8 mouse cellular contexts compared by ENCODE assay signal in genomic region chr2:126151855-126152571, GRCm38 (mm10). TPM values are rescaled to one million over a fixed set of nuclear protein-coding genes. Genes with fewer than 3 reads are reported as not detected.
DNase-seq lines count a peak whose midpoint lies in the region; ATAC-seq and TF ChIP-seq lines count a peak whose summit lies in the region.

TSS of gene Fam227b (minus strand) at chr2:126152004.
TSS of gene Dtwd1 (plus strand) at chr2:126152141.

- peak within 1 kb of the TSS; percentile 89 for H3K9ac ChIP-seq in hindbrain, embryonic 13.5 days

- peak within 1 kb of the TSS; percentile 92 for H3K27ac ChIP-seq in hindbrain, embryonic 13.5 days

- H3K36me3 ChIP-seq in hindbrain, embryonic 13.5 days, result peaks cover 7% of the 10 kb centered on the region; the same call in 1 of the 2 replicates

- no peaks in the 10 kb centered on the region for H3K27me3 ChIP-seq in Patski
- no peaks in the 10 kb centered on the region for H3K27me3 ChIP-seq in hindbrain, embryonic 13.5 days

- H3K9me3 ChIP-seq in hindbrain, embryonic 13.5 days, result no peaks in the 10 kb centered on the region

- peak; percentile 96 for ATAC-seq in Patski
- peak; percentile 99 for ATAC-seq in hindbrain, embryonic 13.5 days (ENCODE audit: low FRiP score)

- TF ChIP-seq CTCF in Patski (IDR thresholded peaks at IDR 0.05), result no peak

- H3K4me2 ChIP-seq in hindbrain, embryonic 13.5 days, result peak within 1 kb of the TSS; percentile 62

- POLR2A ChIA-PET in Patski (lab: Charles Lee), result interaction anchor here (0.9 kb wide), 1 partner anchor 11 kb away, joined by 4 read pairs; no protein-coding TSS in a partner anchor

- in situ Hi-C loops in Patski (cut with MboI; ENCODE audit: low pct_unique_long_range_greater_than_20kb), result loop anchor here (10.0 kb wide), 1 partner anchor 153 kb away; no protein-coding TSS in a partner anchor

- H3K4me1 ChIP-seq in hindbrain, embryonic 13.5 days (replicated peaks), result 0 out of 2 replicates have a peak, but pooled peaks cover 7% of the 10 kb centered on the region

- under 1% methylated on average over 57 of the region's 57 CpGs for whole genome bisulfite sequencing in hindbrain, embryonic 13.5 days

- peak within 1 kb of the TSS; percentile 79 for H3K4me3 ChIP-seq in hindbrain, embryonic 13.5 days

- peak; percentile 89 for DNase-seq in Patski (ENCODE audit: low read depth, low spot score)
- peak; percentile 98 for DNase-seq in cerebellum, postnatal 14 days
- peak; percentile 96 to 97 for DNase-seq in frontal cortex, postnatal 14 days (ENCODE audit: low spot score in 2 of 2)
- DNase-seq in layer of hippocampus, postnatal 25 days (ENCODE audit: extremely low spot score in 1 of 2, low spot score in 1 of 2), result peak; percentile 96 to 99
- DNase-seq in lung, postnatal 25 days (ENCODE audit: low spot score), result peak; percentile 99
- peak; percentile 97 for DNase-seq in retina, embryonic 14.5 days (ENCODE audit: low spot score)
- peak; percentile 99 for DNase-seq in thymus, postnatal 4 days

- CTCF ChIA-PET in Patski (lab: Charles Lee), result no interaction called here

RNA-seq across cellular contexts. Expression of gene Fam227b, which starts in this region (rescaled TPM):
- polyA plus RNA-seq in Patski (2021), result not detected
- not detected in 2 replicates for polyA plus RNA-seq in hindbrain, embryonic 13.5 days (2015; fragmentation: Nextera tagmentation; extraction: Ambion mirVana)
- total RNA-seq in layer of hippocampus, postnatal 25 days (2021), result under 1 TPM in 1 of 2 experiments, not detected in 1; 0.15 TPM

RNA-seq across cellular contexts. Expression of gene Dtwd1, which starts in this region (rescaled TPM):
- 21.4 TPM for polyA plus RNA-seq in Patski (2021)
- polyA plus RNA-seq in hindbrain, embryonic 13.5 days (2015; fragmentation: Nextera tagmentation; extraction: Ambion mirVana), result 16.2 and 16.6 TPM in 2 replicates
- 10 to 100 TPM; 15.1 to 15.7 TPM for total RNA-seq in layer of hippocampus, postnatal 25 days (2021)

Comparison
In these comparisons a context has a peak if more than half of its experiments do, and no peak if none do; other contexts are left out.
1. Peak in every context shown above with its lines: DNase-seq, ATAC-seq, H3K4me3 ChIP-seq and H3K27ac ChIP-seq.